Mouse (Mus musculus) cerebellum, adult 9-11 months (tissue): ENCODE results near the gene Rassf10.

Source experiments
- DNase-seq: peaks from one replicate; pipeline ENCODE4 v3.0.0; 2022

Gene Rassf10

DNA sequence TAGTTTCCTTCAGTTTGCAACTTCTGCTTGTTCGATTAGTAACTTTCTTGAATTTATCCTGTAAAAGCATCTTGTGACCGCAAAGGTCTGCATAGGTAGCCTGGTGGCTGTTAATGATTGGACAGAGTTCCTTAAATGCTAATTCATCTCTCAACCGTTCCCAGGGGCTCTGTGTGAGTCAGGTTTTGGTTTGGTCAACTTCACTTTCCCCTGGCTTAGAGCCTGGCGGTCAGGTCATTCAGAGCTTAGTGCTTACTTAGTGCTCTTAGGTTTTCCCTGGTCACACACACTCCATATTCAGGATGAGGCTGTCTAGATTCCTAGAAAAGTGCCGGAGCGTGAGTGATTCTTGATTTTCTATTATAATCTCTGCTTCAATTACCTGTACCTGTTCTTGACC lies 12.6 kb downstream of the Rassf10 start:
- no peak for DNase-seq

- DNase-seq: no peak
Observed at GRCm38 (mm10) chr7:112966786-112967185, 13.0 kb downstream of the Rassf10 start.

DNA sequence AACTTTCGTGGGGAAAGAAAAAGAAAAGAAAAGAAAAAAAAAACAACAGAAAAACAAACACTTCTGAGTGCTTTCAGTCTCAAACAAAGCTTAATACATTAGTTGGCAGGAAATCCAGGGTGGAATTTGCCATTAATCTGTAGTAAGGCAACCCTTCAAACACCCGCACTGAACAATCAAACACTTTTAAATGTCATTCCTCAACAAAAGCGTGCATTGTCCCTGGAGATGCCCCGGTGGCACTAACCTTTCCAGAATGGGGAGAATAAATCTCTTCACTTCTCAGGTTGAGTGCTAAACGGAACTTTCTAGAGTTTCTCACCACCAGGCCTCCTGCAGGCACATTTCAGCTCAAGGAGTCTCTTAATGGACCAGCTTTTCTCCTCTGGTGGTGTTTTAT lies 29.6 kb downstream of the Rassf10 start:
- DNase-seq: no peak

GRCm38 (mm10) chr7:112984704-112985577 lies 31.2 kb downstream of the Rassf10 start:
- peak; percentile 3 for DNase-seq

GRCm38 (mm10) chr7:112985578-112985949 lies 31.8 kb downstream of the Rassf10 start:
- no peak for DNase-seq

GRCm38 (mm10) chr7:112992928-112993327 lies 39.2 kb downstream of the Rassf10 start:
- DNase-seq: no peak

GRCm38 (mm10) chr7:113003565-113004255 lies 49.9 kb downstream of the Rassf10 start:
- DNase-seq: no peak

GRCm38 (mm10) chr7:113005726-113006125 lies 52.0 kb downstream of the Rassf10 start:
- DNase-seq: no peak
